Mouse (Mus musculus) cerebellum, adult 2 months (tissue): Measurements from ENCODE around the gene Gal.

Experiments
- CTCF ChIP-seq: fragments of 200-500 bp; IDR thresholded peaks from 2 replicates; pipeline ENCODE4 v1.5.1; 2011; ENCODE audit warnings: low read depth, mild to moderate bottlenecking, control low read depth, low read length, moderate library complexity, borderline replicate concordance; ENCODE audit not compliant: insufficient read depth
- POLR2A ChIP-seq: fragments of 200-500 bp; IDR thresholded peaks from 2 replicates; pipeline ENCODE4 v1.6.1; 2011; ENCODE audit warnings: low read length, control low read depth, borderline replicate concordance; ENCODE audit not compliant: insufficient read depth

GRCm38 (mm10) chr19:3424214-3424613 is 9.9 kb upstream of the Gal start:
- no peak for TF ChIP-seq CTCF
- TF ChIP-seq POLR2A: no peak
